Mouse (Mus musculus): ENCODE measurements around the gene Gripap1.
"Not testable (repeated sequence)": the region's sequence is repeated elsewhere in the genome, so short reads cannot be mapped to it uniquely, and the experiment has no call there.

Gene Gripap1

DNA sequence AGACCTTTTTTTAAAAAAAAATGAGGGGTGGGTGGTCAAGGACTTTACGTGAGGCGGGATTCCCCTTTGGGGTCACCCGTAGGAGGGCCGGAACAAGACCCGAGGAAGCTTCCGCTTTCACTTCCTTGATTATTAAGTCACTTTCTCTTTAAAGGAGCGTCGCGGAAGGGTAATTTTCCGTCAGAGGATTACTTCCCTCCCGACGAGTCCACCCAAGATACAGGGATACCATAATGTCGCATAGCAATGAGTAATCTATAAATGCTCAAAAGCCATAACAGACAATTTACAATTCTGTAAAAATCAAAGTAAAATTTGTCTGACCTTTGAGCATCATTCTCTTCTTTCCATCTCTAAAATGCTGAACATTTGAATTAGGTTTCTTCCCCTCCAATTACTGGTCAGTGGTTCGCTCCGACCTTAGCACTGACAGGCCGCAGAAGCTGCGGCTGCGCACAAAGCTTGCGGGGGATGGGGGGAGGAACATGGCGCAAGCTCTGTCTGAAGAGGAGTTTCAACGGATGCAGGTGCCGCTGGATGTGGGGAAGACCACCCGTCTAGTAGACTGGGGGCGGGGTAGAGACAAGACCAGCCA lies at the start of gene Gripap1:
Gripap1 (plus strand) TSS at position 224 of the 595 bp plus-strand sequence.
- peak; percentile 82; the same call in 1 of the 2 replicates for ATAC-seq (ENCODE audit: insufficient number of reproducible peaks, low FRiP score, low TSS enrichment)

DNA sequence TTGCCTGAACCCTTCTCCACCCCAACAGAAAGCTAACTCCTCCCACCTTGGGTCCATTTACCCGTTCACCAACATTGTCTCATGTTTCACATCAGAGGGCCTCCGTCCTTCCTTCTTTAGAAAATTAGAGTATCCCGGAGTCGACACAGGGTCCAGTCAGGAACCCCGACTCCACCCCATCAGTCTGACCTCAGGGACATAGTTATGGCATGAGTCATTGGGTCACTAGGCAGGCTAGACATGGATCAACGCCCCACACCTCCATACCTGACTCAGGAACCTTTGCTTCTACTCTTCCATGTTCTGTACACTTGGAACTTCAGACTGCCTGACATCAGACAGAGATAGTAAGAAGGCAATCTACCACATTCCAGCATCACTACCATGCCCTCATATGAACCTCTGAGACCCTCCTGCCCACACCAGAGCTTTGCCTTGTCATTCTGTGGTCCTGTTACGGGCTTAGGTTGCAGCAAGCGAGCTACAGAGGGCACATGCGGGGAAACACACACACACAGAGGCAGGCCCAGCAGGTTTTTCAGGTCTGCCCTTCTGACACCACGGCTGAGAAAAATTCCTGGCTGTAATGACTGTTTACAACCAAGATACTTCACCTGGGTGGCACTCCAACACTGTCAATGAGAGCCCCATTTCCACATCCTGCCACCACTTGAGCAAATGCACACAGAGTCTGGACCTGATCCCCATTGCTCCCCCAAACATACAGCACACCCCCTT lies 49.3 kb upstream of the Gripap1 start:
- ATAC-seq (ENCODE audit: insufficient number of reproducible peaks, low FRiP score, low TSS enrichment), result no peak

DNA sequence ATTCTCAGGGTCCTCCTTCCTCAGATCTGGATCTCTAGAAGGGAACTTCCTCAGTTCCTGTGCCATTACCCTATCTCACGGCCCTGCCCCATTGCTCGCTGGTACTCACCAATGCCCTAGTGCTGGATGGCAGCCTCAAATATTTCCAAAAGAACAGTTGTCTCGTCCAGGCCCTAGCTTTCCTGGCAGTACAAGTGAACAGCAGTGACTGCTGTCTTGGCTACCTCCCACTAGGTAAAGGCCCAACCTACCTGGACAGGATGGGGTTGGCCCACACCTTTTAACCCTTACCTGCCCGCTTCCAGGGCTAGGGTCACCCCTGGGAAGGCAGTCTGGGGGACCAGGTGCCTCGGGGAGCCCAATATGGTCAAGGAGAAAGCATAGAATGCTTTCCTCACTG lies 48.5 kb upstream of the Gripap1 start:
- ATAC-seq (ENCODE audit: insufficient number of reproducible peaks, low FRiP score, low TSS enrichment), result peak; percentile 42; the same call in 1 of the 2 replicates

DNA sequence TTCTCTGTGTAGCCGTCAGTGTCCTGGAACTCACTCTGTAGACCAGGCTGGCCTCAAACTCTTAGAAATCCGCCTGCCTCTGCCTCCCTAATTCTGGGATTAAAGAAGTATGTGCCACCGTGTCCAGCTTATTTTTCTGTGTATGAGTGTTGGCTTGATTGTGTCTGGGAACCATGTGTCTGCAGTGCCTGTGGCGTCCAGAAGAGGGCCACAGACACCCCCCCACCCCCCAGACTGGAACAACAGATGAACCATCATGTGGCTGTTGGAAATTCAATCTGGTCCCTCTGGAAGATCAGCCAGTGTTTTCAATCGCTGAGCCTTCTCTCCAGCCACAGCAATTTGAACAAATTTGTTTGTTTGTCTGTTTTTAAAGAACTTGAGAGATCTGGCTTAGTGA lies 46.1 kb upstream of the Gripap1 start:
- no peak for ATAC-seq (ENCODE audit: insufficient number of reproducible peaks, low FRiP score, low TSS enrichment)

DNA sequence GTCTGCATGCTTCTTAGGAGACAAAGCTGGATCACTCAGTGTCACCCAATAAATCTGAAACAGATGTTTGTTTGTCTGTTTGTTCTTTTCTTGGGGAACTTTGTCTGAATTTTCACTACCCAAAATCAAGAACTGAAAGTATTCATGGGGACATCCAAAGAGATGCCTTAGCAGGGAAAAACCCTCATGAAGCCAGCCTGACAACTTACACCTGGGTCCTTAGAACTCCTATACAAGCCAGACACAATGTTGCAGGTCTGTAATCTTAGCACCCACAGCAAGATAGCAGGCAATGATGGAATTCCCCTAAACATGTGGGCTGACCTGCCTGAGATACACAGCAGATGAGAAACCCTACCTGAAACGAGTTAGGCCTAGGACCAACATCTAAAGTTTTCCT lies 44.6 kb upstream of the Gripap1 start:
- no peak for ATAC-seq (ENCODE audit: insufficient number of reproducible peaks, low FRiP score, low TSS enrichment)

DNA sequence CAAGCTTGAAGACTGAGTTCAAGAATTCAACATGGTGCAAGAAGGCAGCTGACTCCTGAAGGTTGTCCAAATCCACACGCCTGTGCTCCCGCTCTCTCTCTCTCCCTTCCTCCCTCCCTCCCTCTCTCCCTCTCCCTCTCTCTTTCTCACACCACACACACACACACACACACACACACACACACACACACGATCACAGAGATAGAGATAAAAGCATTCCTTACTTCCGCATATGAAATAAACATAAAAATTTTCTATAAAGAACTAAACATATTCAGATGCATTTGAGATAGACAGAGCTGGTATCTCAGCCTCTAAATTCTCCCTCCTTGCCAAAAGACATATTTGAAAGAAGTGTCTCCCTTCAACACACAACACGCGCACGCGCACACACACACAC lies 44.1 kb upstream of the Gripap1 start:
- no peak for ATAC-seq (ENCODE audit: insufficient number of reproducible peaks, low FRiP score, low TSS enrichment)

DNA sequence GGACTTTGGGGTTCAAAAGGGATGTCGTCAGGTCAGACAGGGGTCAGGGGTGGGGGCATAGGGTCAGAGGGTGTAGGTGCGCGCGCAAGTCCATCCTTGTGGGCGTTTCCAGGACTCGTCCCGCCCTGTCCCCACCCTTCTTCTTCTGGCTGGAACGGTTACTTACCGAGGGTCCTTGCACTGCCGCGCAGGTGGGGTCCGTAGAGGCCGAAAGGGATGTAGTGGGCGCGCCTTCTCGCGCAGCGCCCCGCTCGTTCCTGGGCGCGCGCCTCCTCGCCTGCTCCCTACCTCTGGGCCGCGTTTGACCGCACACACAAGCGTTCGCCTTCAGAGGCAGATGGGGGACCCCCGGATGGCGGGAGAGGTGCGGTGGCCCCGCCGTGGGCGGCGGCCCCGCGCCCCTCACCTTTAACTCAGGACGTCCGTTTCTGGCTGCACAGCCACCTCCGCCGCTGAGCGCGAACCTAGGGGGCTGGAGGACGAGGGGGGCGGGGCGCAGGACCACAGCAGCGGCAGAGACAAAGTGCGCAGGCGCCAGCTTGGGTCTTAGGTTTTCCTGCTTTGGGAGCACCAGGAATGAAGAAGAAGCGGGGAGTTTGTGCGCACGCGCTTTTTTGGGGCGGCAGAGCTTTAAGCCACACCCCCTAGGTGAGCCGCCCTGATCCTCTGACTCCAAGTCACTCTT lies 39.0 kb upstream of the Gripap1 start, which contains the start of gene Ccdc120:
Ccdc120 (minus strand) TSS at position 474 of the 685 bp plus-strand sequence.
- ATAC-seq (ENCODE audit: insufficient number of reproducible peaks, low FRiP score, low TSS enrichment), result peak; percentile 93

DNA sequence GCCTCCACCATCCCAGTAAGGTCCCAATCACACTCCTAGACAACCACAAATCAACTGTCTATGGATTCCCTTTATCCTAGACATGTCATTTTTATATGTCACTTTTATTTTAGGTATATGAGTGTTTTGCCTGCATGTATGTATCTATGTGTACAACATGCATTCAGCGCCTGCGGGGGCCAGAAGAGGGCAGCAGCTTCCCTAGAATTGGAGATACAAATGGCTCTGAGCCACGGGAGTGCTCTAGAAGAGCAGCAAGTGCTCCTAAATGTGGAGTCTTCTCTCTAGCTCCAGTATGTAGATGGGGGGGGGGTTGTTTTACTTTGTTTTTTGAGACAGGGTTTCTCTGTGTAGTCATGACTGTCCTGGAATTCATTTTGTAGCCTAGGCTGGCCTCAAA lies 35.9 kb upstream of the Gripap1 start:
- ATAC-seq (ENCODE audit: insufficient number of reproducible peaks, low FRiP score, low TSS enrichment), result not testable (repeated sequence)

DNA sequence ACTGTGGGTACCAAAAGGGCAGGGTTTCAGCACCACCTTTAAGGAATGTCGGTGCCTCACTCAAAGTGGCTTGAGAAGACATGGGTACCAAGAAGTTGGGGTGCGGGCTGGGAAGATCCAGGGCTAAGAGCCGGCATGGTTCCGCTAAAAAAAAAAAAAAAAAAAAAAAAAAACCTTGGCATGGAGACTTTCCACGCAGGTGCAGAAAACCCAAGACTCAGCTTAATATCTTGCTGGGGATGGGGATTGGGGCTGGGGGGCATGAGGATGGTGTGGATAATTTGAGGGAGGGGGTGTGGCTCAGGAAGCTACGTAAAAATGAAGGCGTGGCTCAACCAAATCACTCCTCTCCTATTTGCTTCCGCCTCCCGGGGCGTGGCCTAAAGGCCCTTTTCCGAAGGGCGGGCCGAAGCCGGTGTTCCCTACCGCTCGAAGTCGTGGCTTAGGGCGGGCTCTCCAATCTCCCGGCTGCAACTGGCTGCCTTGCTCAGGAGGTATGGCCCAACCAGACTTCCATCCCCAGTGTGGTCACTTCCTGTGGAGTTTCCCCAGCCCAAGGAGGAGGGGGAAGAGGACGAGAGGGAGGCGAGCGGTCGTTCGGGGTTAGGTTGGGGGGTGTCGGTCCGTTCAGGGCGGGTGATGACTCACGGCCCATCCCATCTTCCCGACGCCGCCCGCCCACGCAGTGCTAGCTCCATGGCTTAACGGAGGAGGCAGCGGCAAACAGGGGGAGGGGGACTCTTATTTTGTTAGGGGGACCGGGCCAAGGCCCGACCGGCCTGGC lies 27.2 kb upstream of the Gripap1 start, which contains the start of gene Tfe3:
Tfe3 (plus strand) TSS at position 424 of the 784 bp plus-strand sequence.
- ATAC-seq (ENCODE audit: insufficient number of reproducible peaks, low FRiP score, low TSS enrichment), result peak; percentile 99

DNA sequence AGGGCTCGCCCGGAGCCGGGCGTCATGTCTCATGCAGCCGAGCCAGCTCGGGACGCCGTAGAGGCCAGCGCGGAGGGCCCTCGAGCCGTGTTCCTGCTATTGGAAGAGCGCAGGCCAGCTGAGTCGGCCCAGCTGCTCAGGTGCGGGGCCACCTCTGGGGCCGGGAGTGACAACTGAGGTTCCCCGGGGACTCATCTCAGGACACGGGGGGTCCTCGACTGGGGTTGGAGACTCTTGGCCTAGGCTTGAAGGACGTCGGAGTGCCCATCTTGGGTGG lies 26.7 kb upstream of the Gripap1 start:
- peak; percentile 22 for ATAC-seq (ENCODE audit: insufficient number of reproducible peaks, low FRiP score, low TSS enrichment)

DNA sequence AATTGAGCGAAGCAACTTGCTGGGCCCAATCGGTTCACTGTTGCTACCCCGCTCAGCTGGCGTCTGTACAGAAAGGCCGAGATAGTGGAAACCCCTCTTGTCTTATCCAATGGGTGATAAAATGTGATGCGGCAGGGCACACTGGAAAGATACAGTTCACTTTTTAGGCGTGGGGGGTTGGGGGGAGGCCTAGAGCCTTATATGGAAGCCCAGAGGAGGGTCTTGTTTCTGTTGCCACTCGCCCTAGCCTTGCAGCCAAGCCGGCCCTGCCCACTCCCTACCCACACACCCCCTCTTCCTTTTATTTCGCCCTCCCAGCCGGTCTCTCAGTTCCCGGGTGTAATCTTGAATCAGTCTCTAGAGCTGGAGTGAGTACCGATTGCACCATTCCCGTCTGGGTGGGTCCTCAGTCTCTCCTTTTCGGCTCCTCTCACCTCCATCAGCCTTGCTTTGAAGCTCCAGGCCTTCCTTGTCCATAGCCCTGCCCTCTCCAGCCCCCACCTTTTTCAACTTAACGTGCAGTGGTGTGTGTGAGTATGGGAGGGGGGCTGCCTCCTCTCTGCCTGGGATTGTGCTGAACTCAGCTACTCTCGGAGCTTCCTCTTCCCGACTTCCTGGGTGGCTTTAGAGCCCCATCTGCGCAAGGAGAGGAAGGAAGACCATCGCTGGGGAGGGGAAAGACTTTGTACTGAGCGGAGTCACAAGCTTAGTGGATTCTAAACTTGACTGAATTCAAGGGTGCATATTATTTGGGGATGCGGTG lies 25.8 kb upstream of the Gripap1 start:
- ATAC-seq (ENCODE audit: insufficient number of reproducible peaks, low FRiP score, low TSS enrichment), result no peak

DNA sequence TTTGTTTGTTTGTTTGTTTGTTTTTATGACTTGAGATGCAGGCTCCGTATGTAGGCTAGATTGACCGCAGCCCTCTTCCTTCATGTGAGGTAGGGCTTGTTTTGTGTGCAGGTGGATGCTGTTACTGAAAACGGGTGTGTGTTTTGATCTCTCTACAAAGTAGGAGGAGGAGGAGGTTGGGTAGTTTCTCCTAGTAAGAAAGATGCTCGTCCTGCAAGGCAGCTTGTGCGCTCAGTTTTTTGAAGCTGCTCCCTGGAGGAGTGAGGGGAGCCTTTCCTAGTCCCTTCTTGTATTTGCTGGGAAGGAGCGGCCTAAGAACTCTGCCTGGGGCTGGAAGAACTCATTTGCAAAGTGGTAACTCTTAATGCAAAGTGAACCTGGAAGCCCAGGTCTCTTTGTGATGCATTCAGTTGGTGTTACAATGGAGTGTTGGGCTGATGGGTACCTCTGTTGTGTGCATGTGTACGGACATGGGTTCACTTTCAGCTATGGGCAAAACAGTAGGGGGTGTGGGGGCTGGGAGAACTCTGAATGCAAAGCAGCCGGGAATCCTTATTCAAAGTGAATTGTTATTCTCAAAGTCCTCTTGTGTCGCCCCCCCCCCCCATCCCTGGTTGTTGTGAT lies 24.8 kb upstream of the Gripap1 start:
- no peak for ATAC-seq (ENCODE audit: insufficient number of reproducible peaks, low FRiP score, low TSS enrichment)

DNA sequence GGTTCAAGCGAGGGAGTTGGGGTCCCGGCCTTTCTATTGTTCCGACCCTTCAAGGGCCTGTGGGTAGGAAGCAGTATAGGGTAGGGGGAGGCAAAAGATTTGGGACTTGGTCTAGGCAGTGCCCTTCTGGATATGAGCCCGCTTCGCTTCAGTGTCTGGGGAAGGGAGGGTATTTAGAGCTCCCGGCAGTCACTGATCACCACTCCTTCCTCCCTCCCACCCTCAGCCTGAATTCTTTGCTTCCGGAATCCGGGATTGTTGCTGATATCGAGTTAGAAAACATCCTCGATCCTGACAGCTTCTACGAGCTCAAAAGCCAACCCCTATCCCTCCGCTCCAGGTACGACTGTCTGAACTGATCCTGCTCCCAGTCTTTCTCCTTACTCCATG lies 24.3 kb upstream of the Gripap1 start:
- ATAC-seq (ENCODE audit: insufficient number of reproducible peaks, low FRiP score, low TSS enrichment), result no peak

DNA sequence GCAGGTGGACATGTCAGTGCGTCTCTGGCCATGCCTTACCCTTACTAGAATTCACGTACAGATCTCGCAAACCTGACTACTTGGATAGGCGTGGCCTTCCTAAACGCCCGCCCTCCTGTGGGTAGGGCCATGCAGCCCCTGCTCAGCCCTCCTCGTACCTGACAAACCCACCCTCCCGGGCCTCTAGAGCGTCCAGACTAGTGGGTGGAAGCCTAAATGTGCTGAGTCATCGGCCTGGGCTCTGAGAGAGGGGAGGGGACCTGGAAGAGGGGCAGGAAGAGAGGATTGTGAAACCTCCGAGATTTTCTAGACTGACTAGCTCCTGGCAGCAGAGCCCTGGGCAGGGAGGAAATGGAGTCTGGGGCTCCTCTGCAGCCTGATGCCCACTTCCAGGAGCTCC lies 23.8 kb upstream of the Gripap1 start:
- no peak for ATAC-seq (ENCODE audit: insufficient number of reproducible peaks, low FRiP score, low TSS enrichment)

DNA sequence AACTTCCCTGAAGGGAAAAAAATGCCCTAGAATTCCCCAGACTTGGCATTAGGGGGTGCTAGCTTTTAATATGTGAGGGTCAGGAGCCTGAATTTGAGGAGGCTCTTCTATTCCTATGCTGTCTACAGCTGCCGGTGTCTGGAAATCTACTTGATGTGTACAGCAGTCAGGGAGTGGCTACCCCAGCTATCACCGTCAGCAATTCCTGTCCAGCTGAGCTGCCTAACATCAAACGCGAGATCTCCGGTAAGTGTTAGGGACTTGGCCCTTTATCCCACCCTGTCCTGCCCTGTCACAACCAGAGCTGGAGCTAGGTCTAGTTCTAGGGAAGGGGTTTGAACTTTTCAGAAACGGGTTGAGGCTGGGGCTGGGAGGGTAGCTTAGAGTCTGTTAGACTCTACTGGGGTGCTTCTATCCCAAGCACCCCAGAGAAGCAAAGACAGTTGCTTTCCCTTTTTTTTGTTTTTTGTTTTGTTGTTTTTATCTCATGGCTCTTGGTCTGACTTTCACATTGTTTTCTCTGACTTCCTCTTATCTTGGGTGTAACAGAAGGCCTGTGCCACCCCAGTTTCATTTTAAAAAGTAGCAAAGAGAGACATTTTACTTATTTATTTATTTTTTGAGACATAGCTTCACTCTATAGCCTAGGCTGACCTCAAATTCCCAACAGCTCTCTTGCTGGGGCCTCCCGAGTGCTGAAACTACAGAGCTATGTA lies 20.1 kb upstream of the Gripap1 start:
- no peak for ATAC-seq (ENCODE audit: insufficient number of reproducible peaks, low FRiP score, low TSS enrichment)

DNA sequence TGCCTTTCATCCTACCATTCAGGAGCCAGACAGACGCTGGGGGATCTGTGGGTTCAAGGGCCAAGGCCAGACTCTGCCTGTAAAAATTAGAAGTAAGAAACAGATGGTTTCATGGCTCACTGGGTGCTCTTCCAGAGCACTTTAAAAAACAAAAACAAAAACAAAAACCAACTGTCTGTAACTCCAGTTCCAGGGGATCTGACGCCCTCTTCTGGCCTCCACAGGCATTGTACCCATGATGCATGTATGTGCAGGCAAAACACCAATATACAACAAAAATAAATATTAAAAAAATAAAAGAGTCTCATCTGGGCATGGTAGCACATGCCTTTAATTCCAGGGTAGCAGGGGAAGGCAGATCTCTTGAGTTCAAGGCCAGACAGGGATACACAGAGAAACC lies 16.8 kb upstream of the Gripap1 start:
- no peak for ATAC-seq (ENCODE audit: insufficient number of reproducible peaks, low FRiP score, low TSS enrichment)

DNA sequence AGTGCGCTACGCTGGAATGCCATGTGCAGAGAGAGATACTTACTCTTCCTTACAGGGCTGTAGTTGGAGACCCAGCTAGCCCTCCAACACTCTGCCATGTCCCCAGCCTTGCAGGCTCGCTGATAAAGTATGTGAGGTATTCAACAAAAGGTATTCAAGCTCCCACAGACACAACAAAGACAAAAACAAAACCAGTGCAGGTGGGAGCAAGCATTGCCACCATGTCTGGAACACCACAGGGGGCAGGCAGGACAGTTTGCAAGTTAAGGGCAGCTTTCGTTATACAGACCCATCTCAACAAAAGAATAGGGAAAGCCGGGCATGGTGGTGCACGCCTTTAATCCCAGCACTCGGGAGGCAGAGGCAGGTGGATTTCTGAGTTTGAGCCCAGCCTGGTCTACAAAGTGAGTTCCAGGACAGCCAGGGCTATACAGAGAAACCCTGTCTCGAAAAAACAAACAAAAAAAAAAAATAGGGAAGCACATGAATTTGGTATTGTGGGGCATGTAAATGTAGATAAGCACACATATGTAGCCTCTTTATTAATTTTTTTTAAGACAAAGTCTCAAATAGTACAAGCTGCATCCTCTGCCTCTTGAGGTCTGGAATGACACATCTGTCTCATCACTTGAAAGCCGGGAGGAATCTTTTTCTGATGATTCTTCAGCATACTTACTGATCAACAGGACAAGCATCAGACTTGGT lies 13.9 kb upstream of the Gripap1 start:
- no peak for ATAC-seq (ENCODE audit: insufficient number of reproducible peaks, low FRiP score, low TSS enrichment)

DNA sequence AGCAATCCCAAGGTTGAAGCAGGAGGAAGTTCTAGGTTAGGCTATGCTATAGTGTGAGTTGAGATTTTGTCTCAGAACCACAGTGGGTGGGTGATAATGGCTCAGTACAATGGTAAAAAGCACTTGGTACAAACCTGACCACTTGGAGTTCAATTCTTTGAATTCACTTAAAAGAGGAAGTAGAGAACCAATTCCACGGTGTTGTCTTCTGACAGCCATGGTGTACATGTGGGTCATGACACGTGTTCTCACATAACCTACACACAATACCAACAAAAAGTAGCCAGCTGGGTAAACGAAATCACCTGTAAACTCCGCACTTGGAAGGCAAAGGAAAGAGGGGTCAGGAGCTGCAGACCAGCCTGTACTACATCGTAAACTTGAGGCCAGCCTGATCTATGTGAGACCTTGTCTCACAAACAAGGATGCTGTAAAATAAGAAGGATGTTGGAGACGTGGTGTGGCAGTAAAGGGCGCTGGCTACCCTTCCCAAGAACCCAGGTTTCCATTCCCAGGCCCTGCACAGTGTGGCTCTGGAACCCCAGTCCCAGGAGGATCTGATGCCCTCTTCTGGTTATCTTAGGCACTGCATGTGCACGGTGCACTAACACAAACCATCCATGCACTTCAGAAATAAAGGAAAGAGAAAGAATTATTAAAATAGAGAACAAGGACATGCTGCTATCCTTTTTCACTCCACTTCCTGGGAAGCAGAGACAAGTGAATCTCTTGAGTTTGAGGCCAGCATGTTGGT lies 13.1 kb upstream of the Gripap1 start:
- ATAC-seq (ENCODE audit: insufficient number of reproducible peaks, low FRiP score, low TSS enrichment), result peak; percentile 52; the same call in 1 of the 2 replicates

Data from cerebellum, adult (tissue).